Mouse (Mus musculus) cortical plate, adult 2 months (tissue): ENCODE results near the gene Ryr1. TPM values are rescaled to one million over a fixed set of nuclear protein-coding genes. Genes with fewer than 3 reads are reported as not detected.

Source experiments
- H3K27ac ChIP-seq: fragments of 200-500 bp; 2 replicates; pipeline ENCODE4 v1.5.1; 2012; ENCODE audit warnings: low read length, control low read depth, inconsistent platforms; ENCODE audit not compliant: insufficient read depth
- H3K4me1 ChIP-seq: fragments of 200-500 bp; 2 replicates; pipeline ENCODE4 v1.6.1; 2011; ENCODE audit warnings: low read length; ENCODE audit not compliant: control insufficient read depth, insufficient read depth
- H3K4me3 ChIP-seq: fragments of 200-500 bp; 2 replicates; pipeline ENCODE4 v1.5.1; 2011; ENCODE audit warnings: mild to moderate bottlenecking, low read length, control low read depth; ENCODE audit not compliant: insufficient read depth
- CTCF ChIP-seq: fragments of 200-500 bp; IDR thresholded peaks from 2 replicates; pipeline ENCODE4 v1.5.1; 2011; ENCODE audit warnings: mild to moderate bottlenecking, control low read depth, low read length; ENCODE audit not compliant: insufficient read depth; ENCODE audit errors: extremely low read depth
- POLR2A ChIP-seq: fragments of 200-500 bp; IDR thresholded peaks from 2 replicates; pipeline ENCODE4 v1.6.1; 2011; ENCODE audit warnings: mild to moderate bottlenecking, low read length, control low read depth; ENCODE audit not compliant: insufficient read depth; ENCODE audit errors: extremely low read depth
- polyA plus RNA-seq: library from polyadenylated mRNA; depleted of rRNA; stranded (reverse); fragments of >200 nt; gene quantifications from 2 replicates; pipeline ENCODE4 v1.2.3, GENCODE M21; 2012

Gene Ryr1
- polyA plus RNA-seq, 1 experiment, result 7.7 TPM

DNA sequence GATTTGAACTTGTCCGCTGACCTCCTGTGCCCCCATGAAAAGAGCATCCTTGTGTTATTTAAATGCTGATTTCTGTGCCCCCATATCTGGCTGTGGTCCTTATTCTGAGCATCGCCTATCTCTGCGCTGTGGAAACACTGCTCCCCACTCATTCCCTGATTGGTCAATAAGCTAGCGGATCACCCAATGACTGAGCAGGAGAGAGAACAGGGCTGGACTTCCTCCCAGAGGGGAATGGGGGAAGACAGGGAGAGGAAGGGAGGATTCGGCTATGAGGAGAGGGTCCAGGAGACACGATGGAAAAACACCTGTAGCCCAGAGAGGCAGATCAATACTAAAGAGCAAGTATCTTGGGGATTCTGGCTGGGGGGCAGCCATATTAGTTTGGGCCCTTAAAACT is 96.2 kb downstream of the Ryr1 start:
- TF ChIP-seq POLR2A (no peak), CTCF (no peak)
- Histone ChIP-seq H3K4me1 (no peaks in the 10 kb centered on the region; the same call in 1 of the 2 replicates), H3K4me3 (no peak overlapping the region), H3K27ac (no peak overlapping the region)

DNA sequence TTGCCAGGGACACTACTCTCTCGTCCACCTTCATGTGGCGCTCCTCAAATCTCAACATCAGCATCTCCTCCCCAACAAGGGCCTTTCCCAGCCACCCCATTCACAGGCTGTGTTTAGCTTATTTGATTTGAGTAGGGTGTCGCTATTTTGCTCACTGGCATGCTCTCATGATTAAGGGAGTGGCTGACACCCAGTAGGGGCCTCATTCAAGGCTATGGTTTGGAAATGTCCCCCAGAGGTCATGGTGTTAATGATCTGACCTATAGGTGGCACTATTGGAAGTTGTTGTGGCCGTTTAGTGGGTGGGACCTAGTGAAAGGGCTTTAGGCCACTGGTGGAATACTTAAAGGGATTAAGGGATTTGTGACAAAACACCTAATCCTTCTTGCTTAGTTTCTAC is 98.2 kb downstream of the Ryr1 start:
- Histone ChIP-seq H3K4me1 (no peaks in the 10 kb centered on the region; the same call in 1 of the 2 replicates), H3K27ac (no peak overlapping the region), H3K4me3 (no peak overlapping the region)
- TF ChIP-seq CTCF (no peak), POLR2A (no peak)

GRCm38 (mm10) chr7:29026195-29026594 is 98.8 kb downstream of the Ryr1 start:
- Histone ChIP-seq H3K4me1 (no peaks in the 10 kb centered on the region; the same call in 1 of the 2 replicates), H3K27ac (no peak overlapping the region), H3K4me3 (no peak overlapping the region)
- no peak for TF ChIP-seq CTCF
- no peak for TF ChIP-seq POLR2A

DNA sequence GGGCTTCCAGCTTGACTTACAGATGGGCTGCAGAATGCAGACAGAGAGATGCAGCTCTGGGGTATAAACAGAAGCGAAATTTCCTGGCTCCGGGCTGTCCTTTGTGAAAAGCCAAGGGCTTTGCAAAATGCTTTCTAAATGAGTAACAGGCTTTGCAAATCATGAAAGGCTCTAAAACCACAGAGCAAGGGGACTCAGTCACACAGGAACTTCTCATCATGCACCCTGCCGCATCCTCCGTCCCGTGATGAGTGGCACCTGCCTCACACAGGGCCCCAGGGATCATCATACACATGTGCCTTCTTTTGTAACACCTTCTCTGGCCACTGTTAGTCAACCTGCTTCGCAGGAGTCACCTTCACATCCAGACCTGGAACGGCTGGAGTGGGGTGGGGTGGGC is 99.4 kb downstream of the Ryr1 start:
- H3K4me1 ChIP-seq, result no peaks in the 10 kb centered on the region; the same call in 1 of the 2 replicates
- no peak overlapping the region for H3K4me3 ChIP-seq
- TF ChIP-seq CTCF (no peak), POLR2A (no peak)
- H3K27ac ChIP-seq, result no peak overlapping the region

- no peak overlapping the region for H3K4me3 ChIP-seq
- no peak overlapping the region for H3K27ac ChIP-seq
- TF ChIP-seq CTCF, result no peak
- no peak for TF ChIP-seq POLR2A
- no peaks in the 10 kb centered on the region; the same call in 1 of the 2 replicates for H3K4me1 ChIP-seq
Measured at GRCm38 (mm10) chr7:29023514-29023913, 101.5 kb downstream of the Ryr1 start.

GRCm38 (mm10) chr7:29022479-29022878 is 102.5 kb downstream of the Ryr1 start:
- no peaks in the 10 kb centered on the region; the same call in 1 of the 2 replicates for H3K4me1 ChIP-seq
- no peak for TF ChIP-seq CTCF
- no peak for TF ChIP-seq POLR2A
- no peak overlapping the region for H3K27ac ChIP-seq
- no peak overlapping the region for H3K4me3 ChIP-seq

DNA sequence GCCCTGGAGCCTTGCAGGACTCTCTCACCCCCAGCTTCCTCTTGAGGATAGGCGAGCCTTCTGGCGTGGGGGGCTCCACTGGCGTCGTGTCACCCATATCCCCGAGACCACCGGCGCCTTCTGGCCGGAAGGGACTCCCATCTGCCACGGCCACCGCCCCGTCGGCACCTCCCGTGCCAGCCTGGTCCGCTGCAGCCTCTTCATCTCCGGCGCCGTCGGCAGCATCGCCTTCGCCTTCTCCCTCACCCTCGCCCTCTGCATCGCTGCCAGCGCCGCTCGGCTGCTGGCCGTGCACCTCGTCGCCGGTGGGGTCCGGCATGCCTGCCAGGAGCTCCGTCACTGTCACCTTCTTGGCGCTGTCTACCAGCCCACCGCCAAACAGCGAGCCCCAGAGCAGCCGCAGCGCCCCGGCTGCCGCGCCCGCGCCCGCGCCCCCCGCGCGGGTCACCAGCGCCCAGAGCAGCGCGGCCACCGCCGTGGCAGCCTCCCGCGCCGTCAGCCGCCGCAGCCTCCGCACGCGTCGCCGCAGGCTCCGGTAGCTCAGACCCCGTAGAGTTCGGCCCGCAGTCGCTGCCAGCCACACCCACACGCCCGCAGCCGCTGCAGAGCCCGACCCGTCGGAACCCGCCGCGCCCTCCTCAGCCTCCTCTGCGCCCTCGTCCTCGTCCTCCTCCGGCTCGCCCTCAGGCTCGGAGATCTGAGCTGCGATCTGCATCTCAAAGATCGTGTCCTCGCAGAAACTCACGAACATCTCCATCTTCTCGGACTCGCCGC is 105.3 kb downstream of the Ryr1 start:
- Histone ChIP-seq H3K4me3 (no peak overlapping the region), H3K27ac (no peak overlapping the region)
- no peak for TF ChIP-seq POLR2A
- no peak for TF ChIP-seq CTCF

DNA sequence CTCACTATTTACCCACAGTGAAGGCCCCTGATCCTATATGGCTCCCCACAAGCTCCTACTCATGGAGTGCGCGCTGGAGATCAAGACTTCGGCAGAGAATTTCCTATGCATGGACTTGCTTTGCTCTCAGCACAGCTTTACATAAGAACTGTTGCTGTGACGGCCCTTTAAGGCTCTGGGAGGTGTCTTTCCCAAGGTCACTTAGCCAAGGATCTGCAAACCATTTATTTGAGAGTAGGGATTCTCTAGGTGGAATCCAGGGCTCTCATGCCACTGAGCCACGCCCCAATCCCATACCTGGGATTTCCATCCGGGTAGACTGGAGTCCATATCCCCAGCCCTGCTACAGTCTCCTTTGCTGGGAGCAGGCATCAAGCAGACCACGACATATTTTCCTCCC is 107.8 kb downstream of the Ryr1 start:
- H3K4me3 ChIP-seq, result no peak overlapping the region
- no peak for TF ChIP-seq CTCF
- no peak for TF ChIP-seq POLR2A
- no peaks in the 10 kb centered on the region for H3K4me1 ChIP-seq

More for the DNA sequence above, 105.3 kb downstream of the Ryr1 start:
- H3K4me1 ChIP-seq, result no peaks in the 10 kb centered on the region

DNA sequence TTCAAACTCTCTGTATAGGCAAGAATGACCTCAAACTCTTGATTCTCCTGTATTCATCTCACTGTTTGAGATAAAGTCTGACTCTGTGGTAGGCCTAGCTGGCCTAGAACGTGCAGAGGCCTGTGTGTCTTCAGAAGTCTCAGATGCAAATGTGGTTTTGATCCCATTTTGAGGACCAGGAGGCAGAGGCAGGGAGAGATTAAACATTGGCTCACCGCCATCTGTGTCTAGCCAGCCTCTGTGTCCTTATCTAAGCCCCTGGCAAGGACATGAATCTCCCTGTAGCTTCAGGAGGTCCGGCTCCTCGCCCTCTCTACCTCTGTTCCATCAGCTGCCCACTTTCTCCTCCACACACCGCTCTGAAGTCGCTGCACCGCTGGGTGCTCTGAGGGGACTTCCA is 108.5 kb downstream of the Ryr1 start:
- no peaks in the 10 kb centered on the region for H3K4me1 ChIP-seq
- no peak overlapping the region for H3K27ac ChIP-seq
- H3K4me3 ChIP-seq, result no peak overlapping the region
- TF ChIP-seq CTCF, result no peak
- TF ChIP-seq POLR2A, result no peak

More for the DNA sequence above, 107.8 kb downstream of the Ryr1 start:
- no peak overlapping the region for H3K27ac ChIP-seq

GRCm38 (mm10) chr7:29014984-29015383 is 110.0 kb downstream of the Ryr1 start:
- Histone ChIP-seq H3K27ac (no peak overlapping the region), H3K4me1 (no peaks in the 10 kb centered on the region), H3K4me3 (no peak overlapping the region)
- TF ChIP-seq CTCF (no peak), POLR2A (no peak)

GRCm38 (mm10) chr7:29008714-29009113 is 116.3 kb downstream of the Ryr1 start:
- Histone ChIP-seq H3K4me1 (no peaks in the 10 kb centered on the region), H3K4me3 (no peak overlapping the region)
- TF ChIP-seq CTCF (no peak), POLR2A (no peak)

GRCm38 (mm10) chr7:29008171-29008570 is 116.8 kb downstream of the Ryr1 start:
- Histone ChIP-seq H3K4me3 (no peak overlapping the region), H3K4me1 (no peaks in the 10 kb centered on the region), H3K27ac (no peak overlapping the region)
- TF ChIP-seq CTCF (no peak), POLR2A (no peak)

More at GRCm38 (mm10) chr7:29008714-29009113, 116.3 kb downstream of the Ryr1 start:
- no peak overlapping the region for H3K27ac ChIP-seq
